Mouse (Mus musculus) activated CD4-positive, CD25-positive, alpha-beta regulatory T cell, adult 4 months (primary cell): ENCODE data around the gene Cfdp1. TPM values are rescaled to one million over a fixed set of nuclear protein-coding genes. Genes with fewer than 3 reads are reported as not detected.
"Not testable (repeated sequence)": the region's sequence is repeated elsewhere in the genome, so short reads cannot be mapped to it uniquely, and the experiment has no call there.

Source experiments
- ATAC-seq: one replicate; pipeline ENCODE4 v1.8.0; 2017
- polyA plus RNA-seq, 2 experiments: library from polyadenylated mRNA; unstranded; fragments of 100-300 nt; shearing (Covaris generic); gene quantifications; one replicate each; pipeline ENCODE4 v1.2.1; 2017

The Cfdp1 gene
- polyA plus RNA-seq, 2 experiments from 2014 or later: 118 to 135 TPM

GRCm38 (mm10) chr8:111855977-111856376, 1.9 kb upstream of the Cfdp1 start:
- ATAC-seq: no peak

GRCm38 (mm10) chr8:111853219-111853618, 872 bp downstream of the Cfdp1 start:
- not testable (repeated sequence) for ATAC-seq

- no peak for ATAC-seq
Observed at GRCm38 (mm10) chr8:111846746-111847145, 7.3 kb downstream of the Cfdp1 start.

- peak; percentile 49 for ATAC-seq
Observed at GRCm38 (mm10) chr8:111835540-111835939, 18.6 kb downstream of the Cfdp1 start.

- no peak for ATAC-seq
Observed at GRCm38 (mm10) chr8:111834011-111834410, 20.1 kb downstream of the Cfdp1 start.

- ATAC-seq: no peak
Observed at GRCm38 (mm10) chr8:111832983-111833382, 21.1 kb downstream of the Cfdp1 start.

GRCm38 (mm10) chr8:111831996-111832395, 22.1 kb downstream of the Cfdp1 start:
- ATAC-seq: no peak

GRCm38 (mm10) chr8:111828595-111828994, 25.5 kb downstream of the Cfdp1 start:
- no peak for ATAC-seq

GRCm38 (mm10) chr8:111825219-111825618, 28.9 kb downstream of the Cfdp1 start:
- no peak for ATAC-seq

GRCm38 (mm10) chr8:111824334-111824733, 29.8 kb downstream of the Cfdp1 start:
- no peak for ATAC-seq

- ATAC-seq: peak; percentile 100
Observed at GRCm38 (mm10) chr8:111821199-111821598, 32.9 kb downstream of the Cfdp1 start.

GRCm38 (mm10) chr8:111820691-111821090, 33.4 kb downstream of the Cfdp1 start:
- ATAC-seq: no peak

- ATAC-seq: no peak
Observed at GRCm38 (mm10) chr8:111820018-111820417, 34.1 kb downstream of the Cfdp1 start.

- no peak for ATAC-seq
Observed at GRCm38 (mm10) chr8:111818556-111818955, 35.5 kb downstream of the Cfdp1 start.

- ATAC-seq: no peak
Observed at GRCm38 (mm10) chr8:111815078-111815477, 39.0 kb downstream of the Cfdp1 start.

GRCm38 (mm10) chr8:111813818-111814217, 40.3 kb downstream of the Cfdp1 start:
- peak; percentile 66 for ATAC-seq

GRCm38 (mm10) chr8:111812835-111813234, 41.3 kb downstream of the Cfdp1 start:
- ATAC-seq: no peak

- no peak for ATAC-seq
Observed at GRCm38 (mm10) chr8:111810656-111811336, 43.3 kb downstream of the Cfdp1 start.

GRCm38 (mm10) chr8:111808891-111809622, 45.0 kb downstream of the Cfdp1 start:
- no peak for ATAC-seq

GRCm38 (mm10) chr8:111808006-111808405, 46.1 kb downstream of the Cfdp1 start:
- no peak for ATAC-seq

GRCm38 (mm10) chr8:111803362-111803761, 50.7 kb downstream of the Cfdp1 start:
- no peak for ATAC-seq

- ATAC-seq: no peak
Observed at GRCm38 (mm10) chr8:111802256-111802655, 51.8 kb downstream of the Cfdp1 start.

GRCm38 (mm10) chr8:111801456-111801855, 52.6 kb downstream of the Cfdp1 start:
- ATAC-seq: no peak

- no peak for ATAC-seq
Observed at GRCm38 (mm10) chr8:111796528-111796927, 57.6 kb downstream of the Cfdp1 start.
